Mouse (Mus musculus) adrenal gland, adult 8-10 months (tissue): ENCODE results near the gene Ccn5. TPM values are rescaled to one million over a fixed set of nuclear protein-coding genes. Genes with fewer than 3 reads are reported as not detected.

Experiments used
- DNase-seq: peaks from one replicate; pipeline ENCODE4 v3.0.0; 2022
- total RNA-seq, 4 experiments: library from RNA; stranded (reverse); gene quantifications; 2 replicates each; pipeline ENCODE4 v1.2.4; 2022

Gene Ccn5
- total RNA-seq: 1 to 10 TPM in 1 of 4 experiments, under 1 TPM in 3; 0.38 to 1.7 (median 0.50) TPM

DNA sequence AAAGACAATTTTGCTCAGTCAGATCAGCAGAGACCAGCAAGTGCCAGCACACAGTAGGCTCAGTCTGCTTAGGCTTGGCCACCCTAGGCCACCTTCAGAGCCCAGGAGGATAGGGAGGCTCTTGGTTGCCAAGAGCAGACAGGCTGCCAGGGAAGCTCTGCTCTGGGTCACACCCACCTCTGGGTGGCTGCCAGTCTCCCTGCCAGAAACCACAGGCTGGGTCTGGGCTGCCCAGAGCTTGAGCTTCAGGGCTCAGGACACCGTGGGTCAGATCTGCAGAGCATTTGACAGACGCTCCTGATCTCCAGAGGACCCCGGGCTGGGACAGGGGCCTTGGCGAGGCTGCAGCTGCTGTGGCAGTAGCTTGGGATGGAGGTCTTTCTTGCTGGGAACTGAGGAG lies at the start of gene Ccn5:
Ccn5 (plus strand) TSS at position 255 of the 400 bp plus-strand sequence.
- peak; percentile 67 for DNase-seq

GRCm38 (mm10) chr2:163776661-163777060 lies 44.0 kb upstream of the Ccn5 start:
- no peak for DNase-seq

GRCm38 (mm10) chr2:163777061-163777460 lies 43.6 kb upstream of the Ccn5 start:
- DNase-seq: no peak

DNA sequence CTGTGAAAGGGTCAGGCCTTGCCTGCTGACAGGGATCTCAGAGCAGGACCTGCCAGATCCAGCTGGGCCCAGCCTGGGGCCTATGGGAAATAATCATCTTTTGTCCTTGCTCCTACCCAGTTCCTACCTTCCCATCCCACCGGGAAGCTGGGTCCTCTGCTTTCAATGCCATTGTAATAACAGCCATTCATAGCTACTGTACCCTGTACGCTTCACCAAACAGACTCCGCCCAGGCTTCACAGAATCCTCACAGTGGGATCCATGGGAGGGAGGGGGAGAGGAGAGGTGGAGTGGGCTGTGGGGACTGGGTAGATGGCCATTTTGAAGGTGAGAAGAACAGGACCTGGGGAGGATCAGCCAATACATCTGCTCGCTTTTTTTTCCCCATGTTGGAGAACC lies 41.8 kb upstream of the Ccn5 start:
- DNase-seq: no peak

DNA sequence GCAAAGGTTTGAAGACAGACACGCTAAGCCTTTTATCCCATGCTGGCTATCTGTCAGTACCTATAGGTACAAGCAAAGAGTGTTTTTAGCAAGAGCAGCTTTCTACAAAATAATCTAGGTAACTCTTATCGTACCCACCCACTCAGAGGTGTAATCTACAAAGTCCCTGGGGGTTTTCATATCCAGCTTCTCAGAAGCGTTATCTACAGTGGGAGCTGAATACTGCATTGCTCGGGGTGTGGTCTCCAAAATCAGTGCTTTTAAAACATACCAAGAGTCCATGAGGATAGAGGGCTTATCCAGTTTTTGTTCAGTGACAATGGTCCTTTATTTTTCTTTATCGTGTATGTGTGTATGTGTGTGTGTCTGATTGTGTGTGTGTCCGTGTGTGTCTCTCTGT lies 37.3 kb upstream of the Ccn5 start:
- no peak for DNase-seq

- no peak for DNase-seq
Observed at GRCm38 (mm10) chr2:163783901-163784300, 36.8 kb upstream of the Ccn5 start.

DNA sequence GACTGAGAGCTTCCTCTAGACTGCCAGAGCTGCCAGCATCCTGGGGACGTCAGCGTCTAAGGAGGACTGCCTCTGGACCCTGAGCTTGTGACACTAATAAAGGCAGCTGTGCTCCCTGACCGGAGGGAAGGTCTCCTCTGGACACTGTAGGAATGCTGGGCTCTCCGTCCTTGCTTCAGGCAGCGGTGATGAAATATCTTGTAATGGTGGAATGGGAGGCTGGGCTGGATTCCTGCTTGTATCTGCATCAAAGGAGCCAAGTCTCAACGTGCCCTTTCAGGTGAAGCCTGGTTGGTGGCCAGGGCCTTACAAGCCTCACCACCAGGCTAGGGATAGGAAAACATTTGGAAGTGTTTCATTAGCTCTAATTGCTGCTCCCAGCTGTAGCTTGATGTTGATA lies 33.6 kb upstream of the Ccn5 start:
- DNase-seq: no peak

- DNase-seq: no peak
Observed at GRCm38 (mm10) chr2:163787709-163788108, 33.0 kb upstream of the Ccn5 start.

GRCm38 (mm10) chr2:163788484-163788883 lies 32.2 kb upstream of the Ccn5 start:
- peak; percentile 58 for DNase-seq

DNA sequence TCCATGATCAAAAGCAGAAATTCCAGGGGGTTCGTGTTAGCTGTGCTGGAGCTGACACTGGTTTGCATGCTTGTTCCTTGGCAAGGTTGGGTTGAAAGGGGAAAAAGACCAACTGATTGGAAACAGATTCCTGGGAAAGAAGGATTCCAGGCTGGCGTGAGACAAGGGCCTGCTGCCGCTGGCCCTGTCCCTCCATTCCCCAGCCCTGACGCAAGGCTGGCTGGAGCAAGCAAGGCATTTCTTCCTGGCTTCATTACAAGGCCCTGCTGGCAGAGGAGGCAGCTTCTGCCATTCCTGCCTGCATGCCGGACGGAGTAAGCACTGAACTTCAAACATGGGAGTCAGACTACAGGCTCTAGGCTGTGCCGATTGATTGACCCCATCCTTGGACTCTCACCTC lies 22.2 kb upstream of the Ccn5 start:
- no peak for DNase-seq

DNA sequence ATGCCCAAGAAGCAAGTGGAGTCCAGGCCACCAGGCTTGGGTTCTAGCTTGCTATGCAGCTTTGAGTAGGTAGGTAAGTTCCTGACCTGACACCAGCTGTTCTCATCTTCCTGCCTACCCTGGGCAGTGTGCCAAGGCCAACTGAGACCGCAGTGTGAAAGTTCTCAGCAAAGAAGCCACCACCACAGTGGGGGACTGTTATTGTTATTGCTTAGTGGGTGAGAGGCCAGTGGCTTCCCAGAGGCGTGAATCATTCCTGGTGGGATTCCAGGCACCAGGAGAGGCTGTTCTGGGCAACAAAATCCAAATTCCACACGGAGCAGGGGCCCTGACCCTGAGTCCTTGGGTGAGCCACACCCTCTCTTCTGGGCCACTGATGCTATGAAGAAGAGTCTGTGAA lies 19.8 kb upstream of the Ccn5 start:
- DNase-seq: no peak

DNA sequence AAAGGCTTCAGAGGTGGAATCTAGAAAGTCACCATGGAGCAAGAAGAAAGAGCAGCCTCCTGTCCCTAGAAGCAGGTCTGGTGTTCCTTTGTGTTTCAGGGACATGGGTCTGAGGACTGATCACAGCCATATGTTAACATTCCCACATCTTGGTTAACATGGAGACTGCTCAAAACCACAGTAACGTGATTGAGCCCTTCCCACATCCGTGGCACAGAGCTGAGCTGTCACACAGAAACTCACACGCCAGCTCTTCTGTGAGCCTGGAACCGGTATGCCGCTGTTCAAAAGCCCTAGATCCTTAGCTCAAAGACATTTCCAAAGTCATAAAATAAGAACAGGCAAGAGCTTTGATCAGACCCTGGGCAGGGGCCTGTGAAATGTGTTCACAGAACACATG lies 19.3 kb upstream of the Ccn5 start:
- no peak for DNase-seq

- DNase-seq: no peak
Observed at GRCm38 (mm10) chr2:163803838-163804237, 16.8 kb upstream of the Ccn5 start.

DNA sequence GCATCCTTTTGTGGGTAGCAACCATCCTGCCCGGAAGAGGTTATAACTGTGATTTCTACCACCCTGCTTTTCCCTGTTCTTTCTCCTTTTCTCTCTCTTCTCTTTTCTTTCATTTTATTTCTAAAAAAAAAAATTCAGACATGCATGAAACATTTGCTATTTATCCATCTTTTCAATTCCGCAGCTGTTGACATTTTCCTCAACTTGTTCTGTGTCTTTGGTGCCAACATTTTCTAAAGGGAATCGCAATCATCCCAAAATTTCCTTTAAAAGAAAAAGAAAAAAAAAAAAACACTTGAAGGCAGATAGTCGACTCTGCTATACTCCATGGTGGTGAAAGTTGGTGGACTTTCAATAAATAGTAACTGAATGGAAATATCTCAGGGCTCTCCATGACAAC lies 11.5 kb upstream of the Ccn5 start:
- no peak for DNase-seq

- no peak for DNase-seq
Observed at GRCm38 (mm10) chr2:163809704-163810103, 11.0 kb upstream of the Ccn5 start.

- DNase-seq: no peak
Observed at GRCm38 (mm10) chr2:163813077-163813476, 7.6 kb upstream of the Ccn5 start.

DNA sequence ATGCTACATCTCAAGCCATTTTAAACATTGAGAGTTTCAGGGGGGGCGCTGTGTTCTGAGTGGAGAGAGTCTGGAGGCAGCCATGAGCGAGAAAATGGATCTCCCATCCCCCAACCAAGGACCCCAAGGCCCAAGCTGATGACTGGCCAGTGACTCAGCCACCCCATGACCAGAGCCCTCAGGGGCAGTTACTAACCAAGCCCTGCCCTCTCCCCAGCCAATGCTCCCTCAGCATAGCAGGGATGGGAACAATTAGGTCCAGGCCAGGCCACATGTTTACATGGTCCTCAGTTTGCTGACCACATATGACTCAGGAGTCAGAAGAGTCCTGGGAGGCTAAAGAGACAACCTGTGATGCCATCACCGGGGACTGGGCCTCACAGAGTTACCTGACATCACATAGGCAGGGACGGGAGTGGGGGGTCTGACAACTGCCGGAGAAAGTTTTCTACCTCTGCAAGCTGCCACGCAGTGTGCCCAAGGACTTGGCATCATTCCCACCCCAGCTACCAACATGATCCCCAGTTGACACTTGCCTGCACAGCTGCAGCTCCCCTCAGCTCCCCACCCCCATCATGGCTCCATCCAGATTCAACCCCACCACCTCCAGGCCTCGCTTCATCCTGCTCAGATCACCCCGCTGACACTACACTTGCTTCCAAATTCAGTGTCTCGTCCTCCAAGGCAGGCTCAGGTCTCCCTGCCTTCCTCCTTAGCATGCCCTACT lies 5.8 kb upstream of the Ccn5 start:
- DNase-seq: no peak

- no peak for DNase-seq
Observed at GRCm38 (mm10) chr2:163823248-163823647, 2.6 kb downstream of the Ccn5 start.

GRCm38 (mm10) chr2:163823771-163824170 lies 3.1 kb downstream of the Ccn5 start:
- no peak for DNase-seq

DNA sequence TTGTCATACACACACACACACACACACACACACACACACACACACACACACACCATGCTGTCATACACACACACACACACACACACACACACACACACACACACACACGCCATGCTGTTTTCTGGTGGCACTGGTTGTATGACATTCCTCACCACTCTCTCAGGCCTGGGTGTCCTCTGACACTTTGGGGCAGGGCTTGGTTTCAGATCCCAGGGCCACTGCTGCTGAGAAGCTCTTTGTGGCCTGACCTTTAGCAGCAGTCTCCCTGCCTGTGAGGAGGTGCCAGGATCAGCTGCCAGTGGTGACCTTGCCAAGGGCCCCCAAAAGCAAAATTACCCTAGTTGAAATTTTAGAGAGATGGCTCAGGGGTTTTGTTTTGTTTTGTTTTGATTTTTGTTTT lies 5.2 kb downstream of the Ccn5 start:
- DNase-seq: no peak

DNA sequence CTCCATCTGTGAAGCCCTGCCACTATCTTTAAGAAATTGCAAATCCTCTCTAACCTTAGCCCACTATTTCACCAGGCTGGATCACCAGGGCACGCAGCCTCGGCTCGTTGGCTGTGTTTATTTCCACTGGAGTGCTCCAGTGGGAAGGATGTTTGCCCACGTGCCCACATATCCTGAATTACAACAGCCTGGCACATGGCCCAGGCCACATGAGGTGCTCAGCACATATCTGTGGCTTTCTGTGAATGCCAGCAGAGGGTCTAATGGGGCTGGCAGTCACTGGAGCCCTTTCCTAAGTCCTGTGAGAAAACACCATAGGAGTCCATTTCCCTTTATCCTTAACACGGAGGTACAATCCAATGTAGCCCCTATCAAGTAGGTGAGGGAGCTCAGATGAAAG lies 5.8 kb downstream of the Ccn5 start:
- no peak for DNase-seq

DNA sequence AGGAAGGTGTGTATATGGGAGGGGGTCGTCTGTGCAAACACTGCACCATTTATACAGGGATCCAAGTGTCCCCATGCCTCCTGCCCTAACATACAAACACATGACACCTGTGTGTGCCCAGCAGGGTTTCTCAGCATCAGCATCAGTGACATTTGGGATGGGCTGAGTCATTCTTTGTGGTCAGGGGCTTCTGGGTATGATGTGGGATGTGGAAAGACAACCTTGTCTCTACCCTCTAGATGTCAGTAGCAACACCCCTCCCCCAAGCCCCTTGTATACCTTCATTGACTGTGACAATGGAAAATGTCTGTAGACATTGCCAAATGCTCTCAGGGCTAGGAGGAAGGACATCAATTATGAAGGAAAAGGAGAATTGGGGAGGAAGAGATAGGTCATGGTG lies 10.5 kb downstream of the Ccn5 start:
- DNase-seq: no peak

DNA sequence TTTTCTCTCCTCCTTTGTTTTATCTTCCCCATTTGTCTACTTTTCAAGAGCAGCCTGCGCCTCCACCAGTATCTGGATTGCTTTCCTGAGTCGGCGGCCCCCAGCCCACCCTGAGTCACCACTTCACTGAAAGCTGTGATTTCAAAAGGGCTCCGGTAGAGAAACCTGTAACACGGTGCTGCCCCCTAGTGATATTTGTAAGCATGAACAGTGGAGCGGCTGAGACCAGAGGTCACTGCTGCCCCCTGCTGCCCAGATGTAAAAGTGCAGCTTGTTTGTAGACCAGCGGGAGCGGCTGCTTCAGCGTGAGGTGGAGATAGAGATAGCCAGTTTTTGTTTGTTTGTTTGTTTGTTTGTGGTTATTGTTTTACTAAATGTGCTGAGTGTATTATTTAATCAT lies 17.4 kb downstream of the Ccn5 start:
- peak; percentile 65 for DNase-seq

- peak; percentile 56 for DNase-seq
Observed at GRCm38 (mm10) chr2:163839519-163839918, 18.9 kb downstream of the Ccn5 start.

DNA sequence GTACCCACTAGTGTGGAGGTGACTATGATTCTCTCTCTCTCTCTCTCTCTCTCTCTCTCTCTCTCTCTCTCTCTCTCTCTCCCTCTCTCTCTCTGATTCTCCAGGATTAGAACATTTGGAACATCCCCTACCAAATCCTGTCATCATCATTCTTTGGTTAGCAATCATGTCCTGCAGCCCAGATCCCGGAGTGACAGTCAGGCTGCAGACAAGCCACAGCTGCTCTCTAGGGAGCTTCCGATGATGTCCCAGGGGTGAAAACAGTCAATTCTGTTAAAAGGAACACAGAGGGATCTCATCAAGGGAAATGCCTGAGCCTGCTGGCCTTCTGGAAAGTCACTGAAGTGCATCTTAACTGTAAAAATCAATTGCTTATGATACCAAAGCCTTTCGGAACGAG lies 21.4 kb downstream of the Ccn5 start:
- DNase-seq: no peak
